Mouse (Mus musculus) T-helper 17 cell (primary cell): ENCODE results near the gene Yy1.

ENCODE experiments used
- in situ Hi-C, 2 experiments: fragments of 300-600 bp; cut with MboI, MseI; formaldehyde crosslinking; loops; 1 replicate in 1 of 2; 2 replicates in 1 of 2; pipeline ENCODE4 v1.15.1; 2025; ENCODE audit warnings: high pct_unique_total_duplicates in 2 of 2

Gene Yy1

GRCm38 (mm10) chr12:108857109-108857508 lies 64.3 kb downstream of the Yy1 start:
- in situ Hi-C loops: no loop called here

- in situ Hi-C loops: no loop called here
Observed at GRCm38 (mm10) chr12:108857589-108858184, 64.9 kb downstream of the Yy1 start.

DNA sequence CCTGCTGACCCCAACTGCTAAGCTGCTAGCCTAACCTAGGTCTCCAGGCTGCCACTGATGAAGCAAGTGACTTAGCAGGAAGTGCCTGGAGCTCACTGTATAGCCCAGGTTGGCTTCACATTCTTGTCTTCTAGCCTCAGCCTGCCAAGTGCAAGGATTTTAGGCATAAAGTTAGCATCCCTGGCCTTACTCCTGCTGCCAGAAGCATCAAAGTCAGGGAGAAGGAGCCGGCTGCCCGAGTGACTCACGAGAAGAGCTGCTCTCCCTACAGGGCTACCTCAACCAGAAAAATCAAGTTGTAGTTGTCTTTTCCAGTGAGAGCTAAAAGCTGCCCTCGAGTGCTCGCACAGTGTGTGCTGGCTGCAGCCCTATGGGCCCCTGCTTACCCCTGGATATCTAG lies 65.7 kb downstream of the Yy1 start:
- in situ Hi-C loops: no loop called here

- in situ Hi-C loops: no loop called here
Observed at GRCm38 (mm10) chr12:108865007-108865494, 72.3 kb downstream of the Yy1 start.

- in situ Hi-C loops: no loop called here
Observed at GRCm38 (mm10) chr12:108869575-108869974, 76.8 kb downstream of the Yy1 start.
